Mouse (Mus musculus): ENCODE measurements at regions not wholly inside any gene's neighbourhood (a gene's known extent, or its start where the extent isn't known, plus 50 kb on each side); places are given as distances from the start of the nearest gene placed in this dataset.
"Not testable (repeated sequence)": the region's sequence is repeated elsewhere in the genome, so short reads cannot be mapped to it uniquely, and the experiment has no call there.

DNA sequence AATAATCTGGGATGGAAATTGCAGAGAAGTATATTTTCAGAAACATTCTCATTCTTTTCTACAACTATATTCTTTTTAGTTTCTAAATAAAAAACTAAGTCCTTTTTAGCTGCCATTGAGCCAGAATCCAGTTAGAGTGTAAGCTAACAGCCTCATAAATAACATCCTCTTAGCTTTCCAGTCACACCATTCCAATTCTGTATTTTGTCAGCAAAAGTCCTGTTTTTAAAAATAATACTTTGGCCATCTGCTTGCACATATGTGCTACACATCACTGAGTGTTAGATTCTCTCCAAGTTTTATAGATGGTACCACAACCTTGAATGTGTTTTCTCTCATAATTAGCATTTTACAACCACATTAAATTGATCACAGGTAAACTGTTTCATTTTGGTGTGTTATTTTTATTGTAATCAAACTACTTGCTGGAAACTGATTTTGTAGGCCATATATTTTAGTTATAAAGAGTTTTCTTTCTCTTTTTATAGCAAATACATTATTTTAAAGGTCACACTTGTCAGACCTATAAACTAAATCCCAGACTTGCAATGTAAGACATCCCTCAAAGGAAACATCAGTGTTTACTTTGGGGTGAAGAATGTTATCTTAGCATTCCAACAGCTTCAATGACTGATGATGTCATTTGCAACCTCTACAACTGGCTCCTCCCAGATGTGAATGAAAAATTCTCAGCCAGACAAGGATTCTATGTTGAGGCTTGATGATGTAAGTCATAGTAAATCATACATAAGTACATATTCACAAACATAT lies 1878.9 kb upstream of the Flrt2 start:
- Histone ChIP-seq H3K27me3 (replicated peaks) (no peaks in the 10 kb centered on the region), H3K36me3 (no peaks in the 10 kb centered on the region), H3K9ac (no peak overlapping the region), H3K4me1 (no peaks in the 10 kb centered on the region), H3K4me2 (no peak overlapping the region), H3K27ac (no peak overlapping the region), H3K4me3 (no peak overlapping the region), H3K9me3 (replicated peaks) (no peaks in the 10 kb centered on the region)
- no peak for ATAC-seq

DNA sequence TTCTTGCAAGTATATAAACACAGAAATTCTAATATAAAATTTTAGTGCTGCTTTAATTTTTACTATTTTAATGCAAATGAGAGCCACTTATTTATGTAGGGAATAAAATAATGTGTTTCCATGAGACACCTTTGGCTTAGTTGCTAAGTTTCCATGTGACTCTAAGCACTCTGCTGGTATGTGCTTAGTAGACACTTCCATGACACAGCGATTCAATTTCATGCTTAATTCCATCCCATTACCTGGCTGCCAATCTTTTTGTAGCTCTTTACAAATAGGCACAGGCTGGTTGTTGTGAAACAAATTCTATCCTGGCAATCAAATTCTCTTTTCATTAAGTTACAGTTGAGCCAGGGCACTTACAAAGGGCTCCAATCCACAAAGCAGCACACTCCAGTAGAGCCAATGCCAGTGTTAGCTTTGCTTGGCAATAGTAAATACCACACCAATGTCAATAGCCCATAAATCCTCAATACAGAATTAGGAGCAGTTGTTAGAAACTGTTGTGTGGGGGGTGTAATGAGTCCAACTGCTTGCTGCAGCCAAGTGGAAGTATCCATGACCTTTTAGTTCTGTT lies 1841.0 kb upstream of the Flrt2 start:
- Histone ChIP-seq H3K9me3 (replicated peaks) (no peaks in the 10 kb centered on the region; the same call in 1 of the 2 replicates), H3K4me2 (no peak overlapping the region), H3K4me1 (no peaks in the 10 kb centered on the region), H3K27me3 (replicated peaks) (no peaks in the 10 kb centered on the region), H3K27ac (no peak overlapping the region), H3K4me3 (no peak overlapping the region), H3K36me3 (no peaks in the 10 kb centered on the region), H3K9ac (no peak overlapping the region)
- WGBS (ENCODE audit: insufficient replicate concordance) = 59% methylated on average over 1 of the region's 1 CpGs
- no peak for ATAC-seq

- no peak overlapping the region for H3K27ac ChIP-seq
- H3K27me3 ChIP-seq (replicated peaks) = no peaks in the 10 kb centered on the region
- no peak for ATAC-seq
- WGBS (ENCODE audit: insufficient replicate concordance) = 63% methylated on average over 1 of the region's 1 CpGs
- H3K9ac ChIP-seq = no peak overlapping the region
- no peaks in the 10 kb centered on the region; the same call in 1 of the 2 replicates for H3K9me3 ChIP-seq (replicated peaks)
- H3K4me2 ChIP-seq = no peak overlapping the region
- no peak overlapping the region for H3K4me3 ChIP-seq
- H3K36me3 ChIP-seq = no peaks in the 10 kb centered on the region
- no peaks in the 10 kb centered on the region for H3K4me1 ChIP-seq
Observed at GRCm38 (mm10) chr12:93851660-93852059, 1840.4 kb upstream of the Flrt2 start.

- no peak overlapping the region for H3K4me2 ChIP-seq
- H3K4me1 ChIP-seq = no peaks in the 10 kb centered on the region
- no peaks in the 10 kb centered on the region for H3K36me3 ChIP-seq
- H3K4me3 ChIP-seq = no peak overlapping the region
- H3K27me3 ChIP-seq (replicated peaks) = no peaks in the 10 kb centered on the region
- no peak overlapping the region for H3K9ac ChIP-seq
- ATAC-seq = no peak
- no peak overlapping the region for H3K27ac ChIP-seq
- no peaks in the 10 kb centered on the region for H3K9me3 ChIP-seq (replicated peaks)
- 36% methylated on average over 2 of the region's 2 CpGs for WGBS (ENCODE audit: insufficient replicate concordance)
Observed at GRCm38 (mm10) chr12:93885946-93886345, 1806.1 kb upstream of the Flrt2 start.

DNA sequence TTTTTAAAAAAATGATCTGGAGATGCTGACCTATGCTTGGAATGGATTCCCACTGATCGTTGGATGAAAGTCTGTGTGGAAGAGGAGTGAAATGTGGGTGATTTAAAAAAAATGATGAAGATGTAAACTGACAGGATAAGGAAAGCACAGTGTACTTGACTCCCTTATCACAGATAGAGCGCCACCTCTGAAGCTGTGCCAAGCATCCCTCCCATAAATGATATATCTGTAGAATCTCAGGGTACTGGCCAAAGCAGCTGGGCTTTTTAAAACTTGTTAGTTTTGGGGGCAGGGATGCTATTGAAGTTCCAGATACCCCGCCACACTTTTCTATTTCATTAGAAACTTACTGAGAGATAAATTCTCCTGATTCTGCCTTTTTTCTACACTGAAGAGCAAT lies 1801.9 kb upstream of the Flrt2 start:
- Histone ChIP-seq H3K27me3 (replicated peaks) (no peaks in the 10 kb centered on the region), H3K9ac (no peak overlapping the region), H3K4me1 (no peaks in the 10 kb centered on the region), H3K36me3 (no peaks in the 10 kb centered on the region), H3K27ac (no peak overlapping the region), H3K4me3 (no peak overlapping the region), H3K9me3 (replicated peaks) (no peaks in the 10 kb centered on the region), H3K4me2 (no peak overlapping the region)
- WGBS (ENCODE audit: insufficient replicate concordance) = 62% methylated on average over 3 of the region's 3 CpGs
- ATAC-seq = no peak

DNA sequence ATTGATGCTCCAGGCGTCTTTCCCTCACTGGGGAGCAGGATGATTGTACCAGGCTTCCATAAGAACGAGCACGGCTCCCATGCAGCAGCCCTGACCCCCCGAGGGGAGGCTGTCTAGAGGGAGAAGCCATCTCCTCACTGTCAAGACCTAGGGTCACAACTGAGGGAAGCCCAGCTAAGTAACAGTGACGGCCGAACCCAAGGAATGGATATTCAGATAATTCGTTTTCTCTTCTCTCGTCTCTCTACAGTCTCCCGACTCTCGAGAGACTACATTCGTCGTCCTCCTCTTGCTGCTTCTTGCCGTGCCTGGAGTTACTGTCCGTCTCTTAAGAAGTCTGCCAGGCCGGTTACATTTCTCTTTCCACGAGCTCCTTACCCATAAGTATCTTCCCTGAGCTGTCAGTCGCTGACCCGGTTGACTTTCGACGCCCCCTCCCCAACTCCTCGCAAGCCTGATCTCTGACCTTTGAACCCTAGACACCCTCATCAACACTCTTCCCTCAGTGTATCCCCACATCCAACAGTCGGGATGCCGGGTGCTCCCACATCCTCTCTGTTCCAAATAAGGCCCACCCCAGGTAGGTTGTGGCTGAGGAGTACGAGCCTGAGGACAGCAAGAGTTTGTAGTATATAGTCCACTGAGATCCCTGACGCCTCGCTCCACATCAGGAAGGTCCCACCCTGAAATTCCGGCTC lies 1763.3 kb upstream of the Flrt2 start:
- not testable (repeated sequence) for H3K27me3 ChIP-seq (replicated peaks); H3K4me2 ChIP-seq; H3K27ac ChIP-seq; H3K9me3 ChIP-seq (replicated peaks); H3K9ac ChIP-seq; H3K4me3 ChIP-seq; H3K4me1 ChIP-seq; H3K36me3 ChIP-seq
- peak; percentile 82 for ATAC-seq
- WGBS (ENCODE audit: insufficient replicate concordance) = 22% methylated on average over 1 of the region's 27 CpGs

GRCm38 (mm10) chr12:93929239-93929563 lies 1762.8 kb upstream of the Flrt2 start:
- not testable (repeated sequence) for H3K4me2 ChIP-seq; H3K9ac ChIP-seq; H3K4me1 ChIP-seq; H3K9me3 ChIP-seq (replicated peaks); H3K27me3 ChIP-seq (replicated peaks); H3K27ac ChIP-seq; H3K36me3 ChIP-seq; H3K4me3 ChIP-seq
- 79% methylated on average over 4 of the region's 7 CpGs for WGBS (ENCODE audit: insufficient replicate concordance)
- peak; percentile 71; the same call in 1 of the 2 replicates for ATAC-seq

GRCm38 (mm10) chr12:93930242-93930641 lies 1761.8 kb upstream of the Flrt2 start:
- H3K9ac ChIP-seq; H3K27me3 ChIP-seq (replicated peaks); H3K27ac ChIP-seq; H3K9me3 ChIP-seq (replicated peaks); H3K4me3 ChIP-seq; ATAC-seq; H3K36me3 ChIP-seq; H3K4me2 ChIP-seq; H3K4me1 ChIP-seq: not testable (repeated sequence)
- WGBS (ENCODE audit: insufficient replicate concordance) = 79% methylated on average over 11 of the region's 11 CpGs

DNA sequence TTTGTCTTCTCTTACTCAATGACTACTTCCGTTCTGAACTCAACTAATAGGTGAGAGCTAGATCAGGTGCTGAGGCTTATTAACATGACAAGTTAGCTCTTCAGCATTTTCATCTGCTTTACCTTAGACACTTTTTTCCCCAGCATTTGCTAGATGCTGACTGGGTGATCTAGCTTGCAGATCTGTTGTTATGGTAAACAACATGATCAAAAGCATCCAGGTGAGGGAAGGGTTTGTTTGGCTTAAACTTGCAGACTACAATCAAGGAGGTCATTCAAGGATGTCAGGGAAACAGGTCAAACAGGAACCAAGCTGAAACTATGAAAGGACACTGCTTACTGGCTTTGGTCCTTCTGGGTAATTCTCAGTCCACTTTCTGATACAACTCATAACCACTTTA lies 1731.2 kb upstream of the Flrt2 start:
- Histone ChIP-seq H3K4me1 (no peaks in the 10 kb centered on the region), H3K27me3 (replicated peaks) (no peaks in the 10 kb centered on the region), H3K4me2 (no peak overlapping the region), H3K36me3 (no peaks in the 10 kb centered on the region), H3K27ac (no peak overlapping the region), H3K4me3 (no peak overlapping the region), H3K9me3 (replicated peaks) (no peaks in the 10 kb centered on the region), H3K9ac (no peak overlapping the region)
- 57% methylated on average over 1 of the region's 1 CpGs for WGBS (ENCODE audit: insufficient replicate concordance)
- no peak for ATAC-seq

DNA sequence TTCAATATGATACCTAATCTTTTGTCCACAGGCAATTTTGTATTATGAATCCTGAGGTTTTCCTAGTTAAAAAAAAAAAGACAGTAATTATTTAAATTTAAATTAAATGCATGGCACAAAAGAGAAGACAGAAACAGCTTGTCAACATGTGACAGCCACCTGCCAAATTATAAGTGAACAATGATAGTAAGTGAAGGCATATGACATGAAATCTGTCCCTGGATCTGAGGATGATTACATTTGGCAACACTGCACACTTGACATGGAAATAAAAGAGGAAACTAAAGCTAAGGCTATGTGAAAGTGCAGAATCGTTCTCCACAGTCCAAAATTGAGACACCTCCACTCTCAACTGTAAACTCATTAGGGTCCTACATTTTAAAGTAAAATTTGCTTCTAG lies 1710.7 kb upstream of the Flrt2 start:
- H3K9ac ChIP-seq = no peak overlapping the region
- H3K36me3 ChIP-seq = no peaks in the 10 kb centered on the region
- WGBS (ENCODE audit: insufficient replicate concordance) = 35% methylated on average over 1 of the region's 1 CpGs
- no peak for ATAC-seq
- no peaks in the 10 kb centered on the region for H3K4me1 ChIP-seq
- no peak overlapping the region for H3K4me2 ChIP-seq
- no peaks in the 10 kb centered on the region for H3K27me3 ChIP-seq (replicated peaks)
- no peak overlapping the region for H3K27ac ChIP-seq
- H3K4me3 ChIP-seq = no peak overlapping the region
- no peaks in the 10 kb centered on the region for H3K9me3 ChIP-seq (replicated peaks)

- no peaks in the 10 kb centered on the region for H3K36me3 ChIP-seq
- H3K27ac ChIP-seq = no peak overlapping the region
- no peak for ATAC-seq
- H3K9ac ChIP-seq = no peak overlapping the region
- H3K4me3 ChIP-seq = no peak overlapping the region
- H3K4me2 ChIP-seq = no peak overlapping the region
- 51% methylated on average over 1 of the region's 1 CpGs for WGBS (ENCODE audit: insufficient replicate concordance)
- no peaks in the 10 kb centered on the region for H3K9me3 ChIP-seq (replicated peaks)
- no peaks in the 10 kb centered on the region for H3K27me3 ChIP-seq (replicated peaks)
- H3K4me1 ChIP-seq = no peaks in the 10 kb centered on the region
Observed at GRCm38 (mm10) chr12:93991531-93991930, 1700.5 kb upstream of the Flrt2 start.

DNA sequence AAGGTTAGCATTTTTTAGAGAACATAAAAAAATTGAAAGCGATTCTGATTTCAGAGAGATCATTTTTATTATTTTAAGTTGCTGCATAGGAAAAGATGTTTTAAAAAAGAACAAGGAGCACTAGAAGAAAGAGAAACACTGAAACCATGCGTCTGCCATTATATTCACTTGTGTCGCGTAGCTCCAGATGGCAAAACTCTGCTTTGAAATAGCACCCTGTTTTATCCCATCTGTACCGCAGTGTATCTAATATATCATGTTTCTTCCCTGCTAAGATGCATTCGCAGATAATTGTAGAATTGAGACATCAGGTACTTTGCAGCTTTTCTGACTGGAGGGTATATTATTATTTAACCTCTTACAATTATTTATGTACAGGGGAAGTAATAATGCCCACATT lies 1698.2 kb upstream of the Flrt2 start:
- Histone ChIP-seq H3K4me1 (no peaks in the 10 kb centered on the region), H3K4me2 (no peak overlapping the region), H3K36me3 (no peaks in the 10 kb centered on the region), H3K27me3 (replicated peaks) (no peaks in the 10 kb centered on the region), H3K9me3 (replicated peaks) (no peaks in the 10 kb centered on the region), H3K27ac (no peak overlapping the region), H3K9ac (no peak overlapping the region), H3K4me3 (no peak overlapping the region)
- ATAC-seq = no peak
- WGBS (ENCODE audit: insufficient replicate concordance) = 76% methylated on average over 6 of the region's 6 CpGs
